Mouse (Mus musculus) frontal cortex, postnatal 10 days (tissue): ENCODE results near the gene Lasp1.
A peak's percentile ranks its signal among the peaks of the same experiment; 100 is the strongest.

Experiments used
- DNase-seq, 2 experiments: peaks; one replicate each; pipeline ENCODE4 v3.0.0; 2022; ENCODE audit warnings: low spot score in 2 of 2, mixed read lengths in 1 of 2

Gene Lasp1

DNA sequence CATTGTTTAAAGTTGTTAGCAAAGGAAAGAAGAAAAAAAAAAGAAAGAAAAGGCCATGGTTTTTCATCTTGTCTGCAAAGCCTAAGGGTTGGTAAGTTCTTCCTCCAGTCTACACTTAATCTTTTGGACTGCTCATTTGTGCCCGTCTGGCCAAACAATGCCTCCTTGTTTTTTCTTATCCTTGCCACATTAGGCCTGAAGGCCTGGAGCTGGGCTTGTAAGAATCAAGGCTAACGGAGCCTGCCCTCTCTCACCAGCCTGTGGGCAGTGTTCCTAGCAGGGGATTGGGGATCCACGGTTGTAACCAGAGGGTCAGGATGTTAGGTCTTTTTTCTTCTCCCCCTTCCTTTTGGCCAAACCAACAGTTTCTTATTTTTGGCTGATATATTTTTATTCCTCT is 12.2 kb downstream of the Lasp1 start:
- DNase-seq, result no peak

DNA sequence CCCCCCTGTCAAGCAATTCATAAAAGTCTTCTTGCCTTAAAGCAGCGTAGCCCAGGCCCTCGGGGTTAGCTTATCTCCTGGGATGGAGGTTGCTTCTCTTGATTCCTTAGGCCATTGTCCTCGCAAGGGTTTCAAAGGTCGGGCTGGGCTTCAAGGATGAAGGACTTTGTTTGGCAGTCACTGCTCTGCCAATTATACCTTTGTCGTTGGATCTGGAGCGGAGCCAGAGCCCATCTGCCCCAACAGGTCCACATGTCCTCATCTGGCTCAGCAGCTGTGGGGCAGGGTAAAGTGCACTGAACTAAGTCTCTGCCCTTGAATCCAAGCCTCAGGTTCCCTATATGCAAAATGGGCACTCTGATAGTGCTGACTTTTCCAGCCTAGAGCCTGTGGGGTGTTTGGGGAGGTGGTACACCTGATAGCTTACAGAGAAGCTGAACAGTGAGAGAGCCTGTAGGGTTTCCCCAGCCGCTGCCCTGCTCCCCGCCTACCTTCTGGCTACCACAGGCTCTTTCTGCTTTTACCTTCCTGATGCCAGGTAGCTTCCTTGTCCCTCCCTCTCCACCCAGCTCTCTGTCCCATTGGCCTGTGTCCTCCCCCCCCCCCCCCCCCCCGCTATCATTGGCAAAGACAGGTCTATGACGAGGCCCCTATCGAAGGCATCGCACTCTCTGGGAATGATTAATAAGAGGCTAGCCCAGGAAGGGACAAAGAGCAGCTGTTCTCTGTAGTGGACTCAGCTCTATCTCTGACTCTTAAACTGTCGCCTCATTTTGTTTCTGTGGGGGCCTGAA is 13.0 kb downstream of the Lasp1 start:
- no peak for DNase-seq

DNA sequence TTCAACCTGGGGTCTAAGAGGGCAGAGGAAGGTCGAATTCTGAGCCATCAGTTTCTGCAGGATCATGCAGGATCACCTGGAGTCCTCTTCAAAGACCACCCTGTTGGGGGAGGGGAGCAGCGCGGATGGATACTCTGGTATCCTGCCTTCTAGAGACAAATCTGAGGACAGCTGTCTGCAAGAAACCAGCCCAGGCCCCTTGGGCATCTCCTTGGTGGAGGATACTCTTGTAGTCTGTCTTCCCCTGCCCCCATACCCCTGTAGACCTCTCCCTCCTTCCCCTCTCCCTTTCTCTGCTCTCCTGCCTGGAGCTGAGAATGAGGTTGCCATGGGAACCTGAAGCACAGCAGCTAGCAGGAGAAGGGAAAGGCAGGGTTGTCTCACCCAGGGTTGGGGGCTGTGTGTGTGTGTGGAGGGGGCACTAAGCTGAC is 13.7 kb downstream of the Lasp1 start:
- DNase-seq, result peak in 1 of 2 experiments; percentile 54

DNA sequence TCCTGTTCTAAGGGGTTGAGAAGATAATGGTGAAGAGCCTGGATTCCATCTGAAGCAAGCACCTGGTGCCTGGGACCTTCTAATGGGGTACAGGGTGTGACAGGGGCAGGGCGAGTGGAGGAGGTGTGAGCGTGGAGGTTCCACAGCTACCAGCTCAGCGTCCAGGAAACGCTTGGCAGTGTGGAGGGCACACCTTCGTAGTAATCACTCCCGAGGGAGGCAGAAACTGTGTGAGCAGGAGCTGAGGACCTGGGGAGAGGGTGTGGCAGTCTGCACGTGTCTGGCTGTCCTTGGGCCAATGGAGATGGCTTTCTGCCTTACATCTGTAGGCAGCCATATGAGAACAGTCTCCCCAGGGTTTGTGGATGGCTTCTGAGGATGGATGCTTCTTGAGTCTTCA is 14.3 kb downstream of the Lasp1 start:
- no peak for DNase-seq

DNA sequence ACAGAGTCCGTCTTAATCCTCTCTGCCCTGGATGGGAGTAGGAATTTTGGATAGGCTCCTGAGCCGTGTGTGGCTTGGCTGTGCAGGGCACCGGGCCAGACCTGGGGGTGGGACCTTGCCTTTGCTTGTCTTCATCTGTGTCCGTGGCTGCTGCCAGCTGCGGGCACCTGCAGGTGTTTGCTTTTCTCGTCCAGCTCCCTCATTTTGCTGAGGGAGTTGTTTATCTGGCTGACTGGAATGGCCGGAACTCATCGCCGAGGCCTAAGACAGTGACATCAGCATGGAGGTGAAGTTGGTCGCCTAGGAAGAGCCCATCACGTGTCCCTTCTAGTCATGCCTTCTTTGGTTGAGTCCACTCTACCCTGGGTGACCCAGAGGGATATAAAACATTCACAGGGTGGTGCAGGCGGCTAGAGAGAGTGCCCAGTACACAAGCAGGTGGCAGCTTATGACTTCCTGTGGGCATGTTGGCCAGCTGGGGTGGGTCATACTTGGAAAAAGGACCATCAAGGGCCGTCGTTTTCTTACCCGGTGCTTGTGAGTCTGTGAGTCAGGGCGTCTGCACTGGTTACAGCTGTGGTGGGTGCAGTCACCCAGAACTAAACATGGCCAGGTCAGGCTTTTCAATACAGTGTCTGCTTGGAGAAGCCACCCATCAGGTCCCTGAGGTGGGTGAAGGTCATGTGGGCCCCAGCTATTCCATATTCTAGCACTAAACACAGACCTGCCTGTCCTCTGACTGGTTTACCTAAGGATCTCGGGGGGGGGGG is 15.1 kb downstream of the Lasp1 start:
- DNase-seq, result no peak

DNA sequence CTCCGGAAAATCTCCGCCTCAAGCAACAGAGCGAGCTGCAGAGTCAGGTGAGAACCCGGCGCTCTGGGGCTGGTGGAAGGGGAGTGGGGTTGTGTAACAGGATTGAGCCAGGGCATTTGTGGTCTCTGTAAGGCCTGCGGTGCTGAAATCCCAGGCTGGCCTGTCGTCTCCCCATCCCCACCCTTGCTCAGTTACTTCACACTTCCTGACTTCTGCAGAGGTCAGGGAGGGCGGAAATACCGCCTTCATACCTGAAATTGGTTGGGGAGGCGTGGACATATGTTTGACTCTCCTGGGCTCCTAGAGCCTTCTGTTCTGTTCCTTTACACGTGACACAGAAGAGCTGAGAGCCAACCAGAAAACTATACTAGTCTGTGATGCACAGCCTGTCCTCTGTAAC is 16.9 kb downstream of the Lasp1 start:
- no peak for DNase-seq

DNA sequence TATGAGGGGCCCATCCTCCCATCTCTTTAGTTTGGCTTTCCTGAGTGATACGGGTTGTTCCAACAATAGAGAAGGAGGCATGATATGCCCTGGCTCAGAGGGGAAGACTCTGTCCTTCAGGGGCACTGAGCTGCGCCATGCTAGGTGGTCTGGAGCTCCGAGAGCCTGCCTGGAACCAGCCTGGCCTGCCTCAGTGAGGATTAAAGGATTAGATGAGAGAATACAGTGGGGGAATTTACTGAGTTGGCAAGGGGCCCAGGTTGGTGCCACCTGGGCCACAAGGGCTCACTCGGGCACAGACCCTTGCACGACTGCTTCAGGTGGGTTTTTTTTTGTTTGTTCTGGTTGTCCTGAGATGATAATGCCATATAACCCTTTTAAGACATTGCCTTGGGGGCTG is 17.4 kb downstream of the Lasp1 start:
- DNase-seq, result no peak

DNA sequence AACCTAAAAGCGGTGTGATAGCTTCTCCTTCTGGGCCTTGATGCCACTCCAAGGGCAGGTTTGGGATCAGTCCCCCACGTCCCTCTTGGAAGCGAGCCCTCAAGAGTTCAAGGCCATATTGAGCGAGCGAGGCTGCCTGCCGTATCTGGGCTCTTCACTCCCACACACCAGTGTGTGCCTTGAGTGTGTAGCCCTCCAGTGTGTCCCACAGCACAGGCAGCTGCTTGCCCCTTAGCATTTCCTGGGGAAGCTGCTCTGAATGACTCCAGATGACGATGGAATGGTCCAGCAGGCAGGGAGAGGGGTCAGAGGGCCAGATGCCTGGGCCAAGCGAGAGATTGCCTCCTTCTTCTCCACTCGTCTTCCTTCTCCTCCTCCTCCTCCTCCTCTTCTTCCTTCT is 18.1 kb downstream of the Lasp1 start:
- no peak for DNase-seq

DNA sequence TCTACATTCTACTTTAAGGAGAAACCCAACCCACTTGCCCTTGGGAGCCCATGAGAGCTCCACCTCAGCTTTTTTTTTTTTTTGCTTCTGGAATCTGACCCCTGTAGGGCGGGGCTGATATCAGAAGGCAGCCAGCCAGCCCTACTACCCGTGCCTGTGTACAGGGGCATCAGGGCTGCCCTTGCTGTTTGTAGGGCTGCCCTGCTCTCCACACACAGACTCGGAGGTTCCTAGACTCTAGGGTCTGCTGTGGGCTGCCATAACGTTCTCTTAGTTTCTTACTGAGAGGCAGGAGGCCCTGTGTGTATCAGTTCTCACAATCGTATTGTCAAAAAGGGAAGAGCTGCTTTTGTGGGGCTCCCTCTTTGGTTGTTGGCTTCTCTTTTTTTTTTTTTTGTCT is 18.6 kb downstream of the Lasp1 start:
- DNase-seq, result no peak

DNA sequence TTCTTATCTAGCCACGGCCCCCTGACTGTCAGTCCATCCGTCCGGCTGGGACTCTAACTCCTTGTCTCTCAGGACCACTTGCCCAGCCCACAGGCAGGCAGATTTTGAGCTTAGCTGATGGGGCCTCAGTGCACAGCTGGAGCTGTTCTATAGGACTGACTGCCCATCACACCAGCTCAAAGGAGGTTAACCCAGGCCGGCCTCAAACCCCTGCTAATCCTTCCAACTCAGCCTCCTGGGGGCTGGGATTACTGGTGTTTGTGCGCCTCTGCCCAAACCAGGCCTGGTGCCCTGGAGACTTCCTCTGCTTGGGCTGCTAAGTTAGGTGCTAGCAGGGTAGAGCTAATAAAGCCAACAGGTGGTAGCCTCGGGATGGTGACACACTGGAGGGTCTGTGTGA is 19.2 kb downstream of the Lasp1 start:
- DNase-seq, result no peak

DNA sequence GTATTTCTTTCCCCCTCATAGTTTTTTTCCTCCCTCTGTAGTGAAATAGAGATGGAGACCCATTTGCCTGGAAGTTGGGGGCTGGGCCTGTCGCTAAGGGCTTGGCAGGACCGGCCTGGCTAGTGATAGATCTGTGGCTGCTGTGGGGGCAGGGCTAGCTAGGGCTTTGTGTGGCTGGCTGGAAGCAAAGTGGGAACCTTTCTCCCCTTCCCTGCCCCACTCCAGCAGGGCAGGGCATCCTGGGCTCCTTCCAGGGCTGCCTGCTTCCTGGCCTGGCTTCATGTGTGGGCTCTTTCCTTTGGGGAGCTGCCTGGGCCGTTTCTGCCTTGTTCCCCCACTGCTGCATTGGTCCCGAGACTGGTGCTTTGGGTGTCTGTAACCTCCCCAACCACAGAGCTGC is 19.8 kb downstream of the Lasp1 start:
- DNase-seq, result peak in 1 of 2 experiments; percentile 49

DNA sequence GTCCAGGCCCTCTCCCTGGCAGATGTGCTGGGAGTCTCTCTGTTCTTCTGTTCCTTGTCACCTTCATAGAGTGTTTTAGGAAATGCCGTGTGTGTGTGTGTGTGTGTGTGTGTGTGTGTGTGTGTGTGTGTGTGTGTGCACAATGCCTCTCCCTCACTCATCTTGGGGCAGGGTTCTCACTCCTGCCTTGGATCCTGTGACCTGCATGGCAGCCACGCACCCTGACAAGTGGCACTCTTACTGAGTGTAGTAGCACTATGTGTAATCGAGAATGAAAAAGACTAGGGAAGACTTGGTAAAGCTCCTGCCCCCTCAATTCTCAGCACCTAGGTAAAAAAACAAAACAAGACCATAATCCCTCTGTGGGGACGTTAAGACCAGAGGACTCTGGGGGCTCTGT is 20.3 kb downstream of the Lasp1 start:
- no peak for DNase-seq

DNA sequence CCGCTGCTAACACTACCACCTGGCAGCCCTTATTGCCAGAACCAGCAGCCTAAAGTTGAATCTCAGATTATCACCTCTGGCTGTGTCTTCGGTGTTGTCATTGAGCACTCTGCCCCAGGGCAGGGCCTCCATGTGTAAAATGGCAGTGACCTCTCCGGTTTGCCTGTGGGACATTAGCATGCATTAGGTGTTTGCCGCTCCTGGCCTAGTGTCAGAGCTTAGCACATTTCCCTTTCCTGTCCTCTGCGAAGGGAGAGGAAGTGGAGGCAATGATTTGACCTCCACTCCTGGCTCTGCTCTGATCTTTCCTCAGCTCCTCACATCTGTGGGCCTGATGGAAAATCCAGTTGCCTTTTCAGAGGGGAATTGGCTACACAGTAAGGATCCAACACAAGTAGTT is 21.1 kb downstream of the Lasp1 start:
- no peak for DNase-seq

DNA sequence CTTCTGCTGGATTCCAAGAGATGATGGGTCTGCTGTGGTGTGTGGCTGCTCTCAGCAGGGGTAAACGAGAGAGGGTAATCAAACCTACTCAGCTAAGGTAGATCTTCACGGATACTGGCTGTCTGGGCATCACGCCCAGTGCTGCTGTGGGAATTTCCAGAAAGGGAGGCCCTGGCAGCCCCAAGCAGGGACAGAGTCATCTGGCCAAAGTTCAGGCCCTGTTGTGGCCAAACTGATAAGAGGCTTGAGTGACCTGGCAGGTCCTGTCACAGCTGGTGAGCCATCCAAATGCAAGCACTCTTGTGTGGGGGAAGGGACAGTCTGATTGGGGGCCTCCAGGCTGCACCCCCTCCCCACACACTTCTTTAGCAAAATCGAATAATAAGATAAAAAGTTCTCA is 22.0 kb downstream of the Lasp1 start:
- no peak for DNase-seq

DNA sequence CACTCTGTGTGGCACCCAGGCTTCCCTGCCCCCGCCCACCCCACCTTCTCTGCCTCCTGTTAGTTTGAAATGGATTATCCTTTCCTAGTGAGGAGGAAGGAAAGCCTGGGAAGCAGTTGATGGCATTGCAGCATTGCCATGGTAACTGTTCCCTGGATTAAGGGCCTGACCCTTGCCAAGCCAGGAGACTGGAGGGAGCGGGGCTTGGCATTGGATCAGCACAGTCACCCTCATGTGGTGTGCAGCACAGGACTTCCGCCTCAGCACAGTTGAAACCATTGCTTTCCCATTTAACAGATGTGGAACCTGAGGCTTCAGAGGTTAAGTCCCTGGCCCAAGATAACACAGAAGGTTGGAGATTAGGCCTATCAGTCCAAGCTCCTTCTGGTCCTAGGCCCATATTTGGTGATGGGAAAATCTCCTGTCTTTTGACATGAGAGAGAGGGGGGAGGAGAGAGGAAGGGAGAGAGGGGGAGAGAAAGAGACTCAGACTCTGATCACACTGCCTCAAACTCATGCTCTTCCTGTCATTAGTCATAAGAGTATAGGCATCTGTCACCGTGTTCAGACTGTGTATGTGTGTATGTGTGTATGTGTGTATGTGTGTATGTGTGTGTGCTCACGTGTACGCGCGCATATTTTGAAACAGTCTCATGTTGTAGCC is 22.7 kb downstream of the Lasp1 start:
- no peak for DNase-seq

DNA sequence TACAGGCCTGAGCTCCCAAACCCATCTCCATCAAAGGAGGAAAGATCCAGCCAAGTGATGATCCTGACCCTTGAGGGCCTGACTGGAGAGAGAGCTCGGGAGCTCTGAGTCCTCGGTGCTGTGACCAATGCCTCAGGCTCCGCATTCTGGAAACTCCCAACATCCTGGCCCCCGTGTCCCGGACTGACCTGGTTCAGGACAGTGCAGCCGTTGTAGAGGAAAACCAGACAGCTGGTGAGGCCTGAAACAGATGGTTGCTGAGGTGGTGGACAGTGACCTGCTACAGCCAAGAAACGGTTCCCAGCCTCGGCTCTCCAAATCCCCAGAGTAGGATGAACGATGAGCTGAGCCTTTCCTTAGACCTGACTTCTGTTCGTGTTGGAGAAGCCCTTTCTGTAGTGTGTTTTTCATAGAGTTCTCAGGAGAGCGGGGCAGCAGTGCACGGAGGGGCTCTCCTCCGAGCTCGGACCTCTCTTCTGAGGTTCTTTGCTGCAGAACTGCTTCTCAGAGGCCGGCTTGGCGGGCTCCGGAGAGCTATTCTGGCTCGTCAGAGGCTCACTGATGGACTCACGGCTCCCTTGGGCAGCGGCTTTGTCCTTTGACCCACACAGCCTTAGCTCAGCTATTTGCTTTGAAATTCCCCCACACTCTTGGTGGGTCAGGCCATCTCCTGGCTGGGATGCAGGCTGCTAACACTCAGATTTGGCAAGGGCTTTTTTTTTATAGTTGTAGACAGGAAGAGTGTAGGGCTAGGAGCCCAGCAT is 24.2 kb downstream of the Lasp1 start:
- no peak for DNase-seq

DNA sequence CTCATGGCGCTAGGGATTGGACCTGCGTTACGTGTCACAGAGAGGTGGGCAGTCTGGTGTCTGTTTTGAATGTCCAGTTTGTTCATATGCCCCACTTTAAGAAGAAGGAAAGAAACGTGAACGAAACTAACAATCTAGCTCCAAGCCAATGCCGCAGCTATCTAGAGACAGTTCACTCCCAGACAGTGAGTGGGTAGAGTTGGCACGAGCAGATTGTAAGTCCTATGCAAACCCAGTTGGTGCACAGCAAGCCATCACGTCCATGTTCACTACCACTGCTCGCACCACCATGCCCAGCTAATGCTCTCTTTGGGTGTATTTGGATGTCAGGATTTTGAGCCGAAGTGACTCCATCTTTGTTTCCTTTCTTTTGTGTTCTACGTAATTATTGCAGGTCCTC is 25.4 kb downstream of the Lasp1 start:
- no peak for DNase-seq

DNA sequence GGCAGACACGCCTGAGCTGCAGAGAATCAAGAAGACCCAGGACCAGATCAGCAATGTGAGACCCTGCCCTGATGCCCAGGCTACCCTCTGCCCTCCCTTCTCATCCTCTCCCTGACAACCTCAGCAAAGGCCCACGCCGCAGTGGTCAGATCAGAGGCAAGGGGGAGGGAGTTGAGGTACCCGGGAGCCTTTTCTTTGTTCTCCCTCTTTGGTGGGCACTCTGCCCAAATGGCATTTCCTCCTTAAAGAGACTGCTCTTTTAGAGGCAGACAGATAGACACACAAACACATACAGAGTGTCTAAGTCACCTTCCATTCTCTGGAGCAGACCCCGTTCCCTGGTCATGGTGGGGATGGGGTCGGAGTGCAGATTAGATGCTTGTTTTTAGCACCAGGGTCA is 26.1 kb downstream of the Lasp1 start:
- no peak for DNase-seq

DNA sequence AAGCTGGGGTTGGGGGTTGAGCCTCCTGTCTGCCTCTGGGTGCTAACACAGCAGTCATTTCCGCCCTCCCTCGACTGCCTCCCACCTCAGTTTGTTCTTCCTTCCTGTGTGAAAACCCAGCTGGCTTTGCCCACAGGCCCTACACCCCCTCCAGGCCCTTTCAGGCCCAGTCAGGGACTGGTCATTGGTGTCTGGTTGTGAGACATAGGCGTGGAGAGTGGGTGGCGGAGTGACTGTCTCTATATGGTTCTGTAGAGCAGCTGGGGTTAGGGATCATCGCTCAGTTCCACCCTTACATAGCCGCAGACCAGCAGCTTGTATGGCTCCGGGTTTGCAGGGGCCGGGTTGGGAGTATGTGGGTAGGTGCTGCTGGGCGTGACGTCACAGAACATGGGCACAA is 26.5 kb downstream of the Lasp1 start:
- DNase-seq, result no peak

DNA sequence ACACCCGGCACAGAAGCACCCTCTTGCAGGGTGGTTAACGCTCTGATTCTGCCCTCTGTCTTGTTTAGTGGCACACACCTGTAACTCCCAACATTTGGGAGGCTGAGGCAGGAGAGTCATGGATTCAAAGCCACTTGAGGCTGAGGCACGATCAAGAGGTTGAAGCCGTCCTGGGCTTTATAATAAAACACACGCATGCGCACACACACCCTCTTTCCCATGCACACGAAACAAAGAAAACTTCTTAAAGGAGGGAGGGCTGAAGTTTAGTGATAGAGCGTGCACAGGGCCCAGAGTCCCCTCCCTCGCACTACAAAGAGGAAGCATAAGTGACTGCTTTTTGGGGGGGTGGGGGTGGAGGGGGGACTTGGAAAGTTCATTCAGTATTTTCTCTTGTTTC is 27.2 kb downstream of the Lasp1 start:
- DNase-seq, result no peak

DNA sequence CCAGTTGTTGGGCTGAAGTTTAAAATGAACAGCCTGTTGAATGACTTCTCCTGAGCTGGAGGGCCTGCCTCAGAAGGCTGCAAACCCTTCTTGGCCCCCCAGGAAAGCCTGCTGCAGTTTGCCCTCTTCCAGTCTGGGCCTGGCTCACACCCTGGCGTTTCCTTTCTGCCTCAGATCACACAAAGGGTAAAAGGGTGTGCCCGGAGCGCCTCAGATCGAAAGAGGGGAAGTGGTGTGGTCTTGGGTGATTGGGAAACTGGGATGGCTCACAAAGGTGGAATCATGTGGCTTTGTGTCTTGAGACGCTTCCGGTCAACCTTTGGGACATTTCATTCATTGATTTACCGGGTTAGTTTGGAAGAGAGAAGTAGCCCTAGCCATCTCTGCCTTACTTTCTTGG is 27.6 kb downstream of the Lasp1 start:
- DNase-seq, result no peak

DNA sequence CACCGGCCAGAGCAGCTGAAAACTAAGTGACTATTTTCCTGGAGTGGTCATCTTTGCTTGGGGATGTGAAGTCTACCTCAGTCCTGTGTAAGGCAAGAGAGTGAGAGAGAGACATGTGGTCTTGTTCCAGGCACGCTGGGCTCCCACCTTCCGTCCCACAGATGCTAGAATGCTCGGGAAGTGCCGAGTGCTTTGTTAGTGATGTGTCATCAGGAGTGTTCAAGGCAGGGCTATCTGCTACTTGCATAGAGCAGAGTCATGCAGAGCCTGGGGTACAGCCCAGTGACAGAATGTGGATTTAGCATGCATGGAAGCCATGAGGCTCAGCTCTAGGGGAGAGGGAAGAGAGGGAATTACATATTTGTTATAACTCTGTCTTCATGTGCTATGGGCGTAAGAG is 28.9 kb downstream of the Lasp1 start:
- DNase-seq, result no peak
